Mouse (Mus musculus) myocyte (in vitro differentiated cells): ENCODE measurements around the gene Pcsk2. TPM values are rescaled to one million over a fixed set of nuclear protein-coding genes. Genes with fewer than 3 reads are reported as not detected.

ENCODE experiments used
- H3K27me3 ChIP-seq: one replicate; pipeline ENCODE4 v1.6.1; 2011; ENCODE audit not compliant: control insufficient read depth, insufficient read depth, insufficient read length
- H3K36me3 ChIP-seq: one replicate; pipeline ENCODE4 v1.6.1; 2011; ENCODE audit not compliant: control insufficient read depth, insufficient read depth
- H3K4me2 ChIP-seq: one replicate; pipeline ENCODE4 v1.6.1; 2011; ENCODE audit warnings: low read depth, control low read depth
- H3K4me3 ChIP-seq: one replicate; pipeline ENCODE4 v1.5.1; 2011; ENCODE audit warnings: mild to moderate bottlenecking, control low read depth, moderate library complexity
- H3K79me2 ChIP-seq: one replicate; pipeline ENCODE4 v1.6.1; 2011; ENCODE audit not compliant: control insufficient read depth, insufficient read depth
- H3ac ChIP-seq: one replicate; pipeline ENCODE4 v1.6.1; 2011; ENCODE audit not compliant: control insufficient read depth, insufficient read length
- CEBPB ChIP-seq: IDR thresholded peaks from 2 replicates; pipeline ENCODE4 v1.6.1; 2011; ENCODE audit warnings: mild to moderate bottlenecking, moderate library complexity; ENCODE audit not compliant: poor library complexity, insufficient read depth, severe bottlenecking
- E2F4 ChIP-seq: IDR thresholded peaks from one replicate; pipeline ENCODE4 v1.6.1; 2011; ENCODE audit warnings: mild to moderate bottlenecking, control low read depth, moderate library complexity; ENCODE audit not compliant: insufficient read depth
- MAX ChIP-seq: IDR thresholded peaks from one replicate; pipeline ENCODE4 v1.6.1; 2011; ENCODE audit warnings: low read depth, mild to moderate bottlenecking, control low read depth
- MYOD1 ChIP-seq, 3 experiments: IDR thresholded peaks; one replicate each; pipeline ENCODE4 v1.6.1; 2011; ENCODE audit warnings: control low read depth in 2 of 3, low read depth in 2 of 3, mild to moderate bottlenecking in 2 of 3, moderate library complexity in 1 of 3; ENCODE audit not compliant: insufficient read length in 2 of 3, control insufficient read depth in 1 of 3
- MYOG ChIP-seq, 3 experiments: IDR thresholded peaks; one replicate each; pipeline ENCODE4 v1.6.1; 2011; ENCODE audit warnings: control low read depth in 2 of 3, low read depth in 2 of 3, mild to moderate bottlenecking in 2 of 3; ENCODE audit not compliant: insufficient read length in 2 of 3, control insufficient read depth in 1 of 3, insufficient read depth in 1 of 3
- POLR2A ChIP-seq: IDR thresholded peaks from one replicate; pipeline ENCODE4 v1.6.1; 2011; ENCODE audit warnings: low read depth, mild to moderate bottlenecking, control low read depth, moderate library complexity; ENCODE audit not compliant: insufficient read length
- POLR2AphosphoS2 ChIP-seq: IDR thresholded peaks from one replicate; pipeline ENCODE4 v1.6.1; 2011; ENCODE audit warnings: low read depth, control low read depth; ENCODE audit not compliant: insufficient read length
- REST ChIP-seq: IDR thresholded peaks from one replicate; pipeline ENCODE4 v1.6.1; 2011; ENCODE audit warnings: mild to moderate bottlenecking, control low read depth, moderate library complexity; ENCODE audit not compliant: insufficient read depth, insufficient read length
- SRF ChIP-seq: IDR thresholded peaks from one replicate; pipeline ENCODE4 v1.6.1; 2011; ENCODE audit warnings: low read depth; ENCODE audit not compliant: control insufficient read depth, insufficient read length
- TCF12 ChIP-seq: IDR thresholded peaks from one replicate; pipeline ENCODE4 v1.6.1; 2011; ENCODE audit warnings: mild to moderate bottlenecking, control low read depth; ENCODE audit not compliant: poor library complexity, insufficient read depth, severe bottlenecking
- TCF3 ChIP-seq: IDR thresholded peaks from one replicate; pipeline ENCODE4 v1.6.1; 2011; ENCODE audit warnings: low read depth, control low read depth; ENCODE audit not compliant: insufficient read length
- USF1 ChIP-seq: IDR thresholded peaks from one replicate; pipeline ENCODE4 v1.6.1; 2011; ENCODE audit warnings: low read depth, mild to moderate bottlenecking, control low read depth, moderate library complexity
- polyA plus RNA-seq: library from polyadenylated mRNA; unstranded; fragments of >200 nt; fragmentation: generic; extraction: Trizol; gene quantifications from one replicate; pipeline ENCODE4 v1.2.1, GENCODE M21; 2012; ENCODE audit warnings: missing spikeins

Gene Pcsk2
- polyA plus RNA-seq, 1 experiment: 0.01 TPM

GRCm38 (mm10) chr2:143545299-143545751 lies 631 bp upstream of the Pcsk2 start:
- Histone ChIP-seq H3K4me2 (peak overlapping the region; percentile 66), H3K79me2 (no peaks in the 10 kb centered on the region), H3ac (no peak overlapping the region), H3K36me3 (no peaks in the 10 kb centered on the region), H3K4me3 (no peak overlapping the region), H3K27me3 (peaks cover 11% of the 10 kb centered on the region)
- TF ChIP-seq E2F4 (no peak), POLR2AphosphoS2 (no peak), TCF12 (no peak)

GRCm38 (mm10) chr2:143546412-143547211 lies 656 bp downstream of the Pcsk2 start:
- TF ChIP-seq POLR2AphosphoS2: no peak
- TF ChIP-seq TCF12: no peak
- TF ChIP-seq USF1: no peak
- TF ChIP-seq REST: peak; percentile 87
- no peak for TF ChIP-seq MAX
- no peak for TF ChIP-seq E2F4
- TF ChIP-seq POLR2A: no peak
- no peak for TF ChIP-seq MYOG (IDR thresholded peaks at IDR 0.05; ENCODE audit: control insufficient read depth in 1 of 3, insufficient read depth in 1 of 3, insufficient read length in 2 of 3, low read depth in 2 of 3)
- no peak for TF ChIP-seq SRF
- TF ChIP-seq CEBPB: peak; percentile 65
- H3K4me2 ChIP-seq: peak overlapping the region; percentile 75
- no peak overlapping the region for H3ac ChIP-seq
- H3K27me3 ChIP-seq: peaks cover 11% of the 10 kb centered on the region
- H3K79me2 ChIP-seq: no peaks in the 10 kb centered on the region
- H3K4me3 ChIP-seq: no peak overlapping the region
- no peaks in the 10 kb centered on the region for H3K36me3 ChIP-seq

- TF ChIP-seq TCF12: no peak
- TF ChIP-seq POLR2AphosphoS2: no peak
- no peak for TF ChIP-seq MYOD1 (IDR thresholded peaks at IDR 0.05; ENCODE audit: control insufficient read depth in 1 of 3, insufficient read length in 2 of 3, low read depth in 2 of 3)
- no peak for TF ChIP-seq REST
- no peak for TF ChIP-seq POLR2A
- TF ChIP-seq SRF: no peak
- TF ChIP-seq E2F4: no peak
- TF ChIP-seq CEBPB: no peak
- no peak for TF ChIP-seq MAX
- no peak for TF ChIP-seq USF1
- TF ChIP-seq MYOG (IDR thresholded peaks at IDR 0.05; ENCODE audit: control insufficient read depth in 1 of 3, insufficient read depth in 1 of 3, insufficient read length in 2 of 3, low read depth in 2 of 3): no peak
- H3K4me2 ChIP-seq: no peak overlapping the region
- peaks cover 11% of the 10 kb centered on the region for H3K27me3 ChIP-seq
- no peak overlapping the region for H3K4me3 ChIP-seq
- no peak overlapping the region for H3ac ChIP-seq
- H3K79me2 ChIP-seq: no peaks in the 10 kb centered on the region
- H3K36me3 ChIP-seq: no peaks in the 10 kb centered on the region
These were observed 1.5 kb downstream of the Pcsk2 start for GRCm38 (mm10) chr2:143547251-143548090.

- H3K36me3 ChIP-seq: no peaks in the 10 kb centered on the region
- H3K4me3 ChIP-seq: no peak overlapping the region
- H3K27me3 ChIP-seq: no peaks in the 10 kb centered on the region
- TF ChIP-seq TCF3 (no peak), SRF (no peak)
- H3ac ChIP-seq: no peak overlapping the region
- H3K4me2 ChIP-seq: no peak overlapping the region
- no peaks in the 10 kb centered on the region for H3K79me2 ChIP-seq
These were observed 14.4 kb downstream of the Pcsk2 start for GRCm38 (mm10) chr2:143560384-143560783.

- Histone ChIP-seq H3K4me2 (no peak overlapping the region), H3K36me3 (no peaks in the 10 kb centered on the region), H3ac (no peak overlapping the region), H3K27me3 (no peaks in the 10 kb centered on the region), H3K79me2 (no peaks in the 10 kb centered on the region), H3K4me3 (no peak overlapping the region)
- TF ChIP-seq TCF3: no peak
These were observed 19.1 kb downstream of the Pcsk2 start for GRCm38 (mm10) chr2:143565062-143565461.
